Mouse (Mus musculus) embryonic fibroblast, embryonic 13.5 days (primary cell): Measurements from ENCODE around the gene Sdk2.

ENCODE experiments used
- CTCF ChIP-seq: IDR thresholded peaks from 2 replicates; pipeline ENCODE4 v1.5.1; 2011; ENCODE audit warnings: mild to moderate bottlenecking, control low read depth, low read length, moderate library complexity, borderline replicate concordance; ENCODE audit not compliant: insufficient read depth
- POLR2A ChIP-seq: IDR thresholded peaks from 2 replicates; pipeline ENCODE4 v1.6.1; 2011; ENCODE audit warnings: low read depth, mild to moderate bottlenecking, control low read depth, low read length, moderate library complexity

DNA sequence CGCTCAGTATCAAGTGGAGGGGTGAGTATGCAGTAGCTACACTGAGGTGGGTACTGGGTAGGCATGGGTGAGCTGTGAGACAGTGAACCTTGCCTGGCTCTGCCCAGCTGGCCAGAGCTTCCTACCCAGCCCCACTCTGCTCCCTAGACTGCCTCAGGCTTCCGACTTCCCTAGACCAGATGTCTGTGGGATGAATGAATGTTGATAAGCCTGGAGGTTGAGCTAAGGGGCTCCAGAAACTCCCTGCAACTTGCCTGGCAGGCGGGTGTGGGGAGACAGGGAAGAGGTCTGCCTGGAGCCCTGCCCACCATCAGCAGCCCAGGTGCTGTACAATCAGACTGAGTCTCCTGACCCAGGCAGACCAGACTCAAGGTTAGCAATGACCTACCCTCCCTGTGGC is 139.0 kb downstream of the Sdk2 start:
- TF ChIP-seq CTCF = no peak
- TF ChIP-seq POLR2A = no peak
